Mouse (Mus musculus) kidney, postnatal 0 days (tissue): Measurements from ENCODE around the gene Dgcr2. TPM values are rescaled to one million over a fixed set of nuclear protein-coding genes. Genes with fewer than 3 reads are reported as not detected.

Source experiments
- ATAC-seq: fragments of 200-750 bp; cut with Nextera tagmentation; replicated peaks from 2 replicates; pipeline ENCODE4 v1.8.0; 2017; ENCODE audit warnings: low read depth, moderate number of reproducible peaks, moderate TSS enrichment, moderate library complexity; ENCODE audit not compliant: low FRiP score
- DNase-seq: peaks from one replicate; pipeline ENCODE4 v3.0.0-alpha.2; 2016; ENCODE audit warnings: low spot score
- H3K27ac ChIP-seq: fragments of 300-500 bp; sonication (generic); 2 replicates; pipeline ENCODE4 v1.5.1; 2014; ENCODE audit warnings: mild to moderate bottlenecking
- H3K27me3 ChIP-seq: fragments of 300-500 bp; sonication (generic); 2 replicates; pipeline ENCODE4 v1.6.1; 2014; ENCODE audit warnings: low read length, mixed read lengths; ENCODE audit not compliant: insufficient read depth
- H3K36me3 ChIP-seq: fragments of 300-500 bp; sonication (generic); 2 replicates; pipeline ENCODE4 v1.6.1; 2014; ENCODE audit warnings: low read length, mixed read lengths; ENCODE audit not compliant: insufficient read depth
- H3K4me1 ChIP-seq: fragments of 300-500 bp; sonication (generic); replicated peaks from 2 replicates; pipeline ENCODE4 v1.6.1; 2014; ENCODE audit warnings: antibody characterized with exemption, low read length, mixed read lengths; ENCODE audit not compliant: insufficient read depth
- H3K4me2 ChIP-seq: fragments of 300-500 bp; sonication (generic); 2 replicates; pipeline ENCODE4 v1.6.1; 2014; ENCODE audit warnings: mild to moderate bottlenecking, low read length, moderate library complexity, mixed read lengths
- H3K4me3 ChIP-seq: fragments of 300-500 bp; sonication (generic); replicated peaks from 2 replicates; pipeline ENCODE4 v1.5.1; 2014; ENCODE audit warnings: low read depth, low read length
- H3K9ac ChIP-seq: fragments of 300-500 bp; sonication (generic); 2 replicates; pipeline ENCODE4 v1.6.1; 2014; ENCODE audit warnings: low read depth, low read length
- H3K9me3 ChIP-seq: fragments of 300-500 bp; sonication (generic); replicated peaks from 2 replicates; pipeline ENCODE4 v1.6.1; 2016; ENCODE audit warnings: low read length, inconsistent platforms, mixed read lengths
- CTCF ChIP-seq: IDR thresholded peaks from 2 replicates; pipeline ENCODE4 v1.5.1; 2016; ENCODE audit warnings: antibody characterized with exemption, low read depth, mild to moderate bottlenecking, moderate library complexity
- WGBS: fragments of 180-500 bp; shearing (Covaris S2); extraction: QIAGEN DNeasy Blood & Tissue Kit; methylation state at CpG from one replicate; pipeline ENCODE4 v1.1.7; 2014; 5-methylcytosine and 5-hydroxymethylcytosine counted together
- polyA plus RNA-seq: library from polyadenylated mRNA; unstranded; fragments of >200 nt; fragmentation: Nextera tagmentation; extraction: Ambion mirVana; gene quantifications from 2 replicates; pipeline ENCODE4 v1.2.1, GENCODE M21; 2015

Dgcr2 gene
- polyA plus RNA-seq, 1 experiment from 2014 or later: 57.8 TPM

- no peak for ATAC-seq
- Histone ChIP-seq H3K27me3 (no peaks in the 10 kb centered on the region), H3K27ac (no peak overlapping the region), H3K4me1 (no peaks in the 10 kb centered on the region), H3K9me3 (no peaks in the 10 kb centered on the region), H3K4me2 (no peak overlapping the region), H3K9ac (no peak overlapping the region), H3K36me3 (0 out of 2 replicates have a peak, but pooled peaks cover 2% of the 10 kb centered on the region), H3K4me3 (no peak overlapping the region)
- DNase-seq: no peak
- 94% methylated on average over 4 of the region's 4 CpGs for WGBS
- TF ChIP-seq CTCF: no peak
Measured at GRCm38 (mm10) chr16:17879571-17879970, 18.8 kb downstream of the Dgcr2 start.

GRCm38 (mm10) chr16:17876096-17876495 is 22.3 kb downstream of the Dgcr2 start:
- no peak overlapping the region for H3K9ac ChIP-seq
- ATAC-seq: no peak
- H3K27ac ChIP-seq: no peak overlapping the region
- no peaks in the 10 kb centered on the region for H3K4me1 ChIP-seq
- no peak overlapping the region for H3K4me3 ChIP-seq
- H3K27me3 ChIP-seq: no peaks in the 10 kb centered on the region
- TF ChIP-seq CTCF: no peak
- WGBS: 95% methylated on average over 1 of the region's 1 CpGs
- no peak overlapping the region for H3K4me2 ChIP-seq
- H3K9me3 ChIP-seq: no peaks in the 10 kb centered on the region
- no peak for DNase-seq
- H3K36me3 ChIP-seq: 0 out of 2 replicates have a peak, but pooled peaks cover 11% of the 10 kb centered on the region

- no peaks in the 10 kb centered on the region for H3K9me3 ChIP-seq
- H3K4me1 ChIP-seq: no peaks in the 10 kb centered on the region
- peaks cover 18% of the 10 kb centered on the region; the same call in 1 of the 2 replicates for H3K36me3 ChIP-seq
- no peak for TF ChIP-seq CTCF
- no peak overlapping the region for H3K4me3 ChIP-seq
- no peak for DNase-seq
- no peak overlapping the region for H3K9ac ChIP-seq
- H3K4me2 ChIP-seq: no peak overlapping the region
- WGBS: 73% methylated on average over 4 of the region's 4 CpGs
- no peak for ATAC-seq
- no peaks in the 10 kb centered on the region for H3K27me3 ChIP-seq
- no peak overlapping the region for H3K27ac ChIP-seq
Measured at GRCm38 (mm10) chr16:17875174-17875573, 23.2 kb downstream of the Dgcr2 start.

- no peak overlapping the region for H3K9ac ChIP-seq
- no peak overlapping the region for H3K27ac ChIP-seq
- peaks cover 24% of the 10 kb centered on the region; the same call in 1 of the 2 replicates for H3K36me3 ChIP-seq
- H3K4me3 ChIP-seq: no peak overlapping the region
- DNase-seq (no peak), ATAC-seq (no peak)
- no peaks in the 10 kb centered on the region for H3K9me3 ChIP-seq
- WGBS: 40% methylated on average over 4 of the region's 4 CpGs
- no peaks in the 10 kb centered on the region for H3K27me3 ChIP-seq
- H3K4me1 ChIP-seq: no peaks in the 10 kb centered on the region
- no peak overlapping the region for H3K4me2 ChIP-seq
- no peak for TF ChIP-seq CTCF
Measured at GRCm38 (mm10) chr16:17872995-17873394, 25.4 kb downstream of the Dgcr2 start.

GRCm38 (mm10) chr16:17871248-17871647 is 27.1 kb downstream of the Dgcr2 start:
- no peak overlapping the region for H3K4me3 ChIP-seq
- peaks cover 24% of the 10 kb centered on the region; the same call in 1 of the 2 replicates for H3K36me3 ChIP-seq
- no peaks in the 10 kb centered on the region for H3K4me1 ChIP-seq
- no peak overlapping the region for H3K4me2 ChIP-seq
- 76% methylated on average over 5 of the region's 5 CpGs for WGBS
- no peaks in the 10 kb centered on the region for H3K27me3 ChIP-seq
- no peak for TF ChIP-seq CTCF
- no peak overlapping the region for H3K9ac ChIP-seq
- ATAC-seq: no peak
- no peak for DNase-seq
- no peaks in the 10 kb centered on the region for H3K9me3 ChIP-seq
- H3K27ac ChIP-seq: no peak overlapping the region

GRCm38 (mm10) chr16:17865770-17866169 is 32.6 kb downstream of the Dgcr2 start:
- H3K9me3 ChIP-seq: no peaks in the 10 kb centered on the region
- H3K27me3 ChIP-seq: no peaks in the 10 kb centered on the region
- ATAC-seq: peak; percentile 43; the same call in 1 of the 2 replicates
- no peak overlapping the region for H3K4me2 ChIP-seq
- peaks cover 11% of the 10 kb centered on the region; the same call in 1 of the 2 replicates for H3K36me3 ChIP-seq
- H3K4me3 ChIP-seq: no peak overlapping the region
- no peak overlapping the region for H3K27ac ChIP-seq
- no peak for TF ChIP-seq CTCF
- DNase-seq: no peak
- WGBS: 66% methylated on average over 6 of the region's 6 CpGs
- no peak overlapping the region for H3K9ac ChIP-seq
- no peaks in the 10 kb centered on the region for H3K4me1 ChIP-seq

- ATAC-seq: no peak
- DNase-seq: peak; percentile 11
Measured at GRCm38 (mm10) chr16:17865293-17865692, 33.1 kb downstream of the Dgcr2 start.

More at GRCm38 (mm10) chr16:17865293-17865692, 33.1 kb downstream of the Dgcr2 start:
- H3K4me1 ChIP-seq: no peaks in the 10 kb centered on the region
- H3K4me3 ChIP-seq: no peak overlapping the region
- H3K4me2 ChIP-seq: no peak overlapping the region
- no peaks in the 10 kb centered on the region for H3K9me3 ChIP-seq
- peaks cover 8% of the 10 kb centered on the region; the same call in 1 of the 2 replicates for H3K36me3 ChIP-seq
- WGBS: 63% methylated on average over 2 of the region's 2 CpGs
- no peak for TF ChIP-seq CTCF
- H3K27me3 ChIP-seq: no peaks in the 10 kb centered on the region
- no peak overlapping the region for H3K27ac ChIP-seq
- H3K9ac ChIP-seq: no peak overlapping the region
